Mouse (Mus musculus): ENCODE measurements around the gene Elavl3. TPM values are rescaled to one million over a fixed set of nuclear protein-coding genes. Genes with fewer than 3 reads are reported as not detected.
"Not testable (repeated sequence)": the region's sequence is repeated elsewhere in the genome, so short reads cannot be mapped to it uniquely, and the experiment has no call there.

Gene Elavl3
- not detected in 2 replicates for total RNA-seq (2015; ENCODE audit: low replicate concordance)
- not detected in 2 replicates for total RNA-seq (2017; ENCODE audit: low replicate concordance)

GRCm38 (mm10) chr9:22051958-22052254 is at the start of gene Elavl3:
Gene Elavl3, minus strand, starts transcription at chr9:22052023.
- no peak for ATAC-seq (replicated peaks; ENCODE audit: low FRiP score, poor library complexity, severe bottlenecking)

DNA sequence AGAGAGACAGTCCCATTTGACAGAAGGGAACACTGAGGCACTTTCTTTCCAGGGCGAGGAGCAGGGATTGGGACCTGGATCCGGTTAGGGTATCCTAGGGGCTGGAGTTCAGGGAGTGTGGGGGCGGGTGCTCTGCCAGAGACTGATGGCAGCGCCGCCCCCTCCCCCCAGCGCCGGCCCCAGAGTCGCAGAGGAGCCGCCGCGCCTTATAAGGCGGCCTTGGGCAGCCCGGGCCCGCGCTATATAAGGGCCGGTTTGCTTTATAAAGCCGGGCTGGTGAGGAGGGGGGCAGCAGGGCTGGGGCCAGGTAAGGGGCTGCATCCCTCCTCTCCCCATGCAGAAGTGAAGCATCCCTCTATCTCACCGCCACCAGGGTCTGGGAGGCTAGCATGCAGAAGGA is 48.1 kb upstream of the Elavl3 start:
- no peak for ATAC-seq (replicated peaks; ENCODE audit: low FRiP score, poor library complexity, severe bottlenecking)

DNA sequence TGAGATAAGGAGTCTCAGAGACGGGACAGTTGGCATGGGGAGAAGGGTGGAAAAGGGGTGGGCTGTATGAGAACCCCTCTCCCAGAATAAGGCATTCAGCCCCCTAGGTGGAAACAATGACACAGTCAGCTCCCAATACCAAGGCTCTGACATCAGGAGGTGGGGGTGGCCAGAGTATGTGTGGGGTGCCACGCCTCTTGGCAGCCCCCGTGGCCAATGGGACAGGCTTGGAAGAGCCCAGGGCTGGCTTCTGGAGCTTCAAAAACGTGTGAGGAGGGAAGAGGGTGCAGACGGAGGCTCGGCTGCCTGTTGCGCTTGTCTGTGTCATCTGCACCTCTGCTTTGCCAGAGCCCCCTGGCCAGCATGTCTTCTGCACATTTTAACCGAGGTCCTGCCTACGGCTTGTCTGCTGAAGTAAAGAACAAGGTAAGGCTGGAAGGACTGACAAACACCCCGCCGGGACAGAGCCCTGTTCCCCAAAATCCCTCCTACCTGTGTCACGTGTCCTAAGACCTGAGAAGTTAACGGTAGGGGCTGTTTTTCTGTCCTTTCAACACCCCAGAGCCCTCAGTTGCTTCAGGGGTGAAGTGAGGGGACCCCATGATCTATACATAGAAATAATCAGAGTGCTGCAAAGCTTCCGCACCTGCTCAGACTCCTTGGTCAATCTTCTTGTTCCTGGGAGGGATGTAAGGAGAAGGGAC is 47.3 kb upstream of the Elavl3 start, which contains the start of gene Cnn1:
Gene Cnn1, plus strand, starts transcription at position 224 of the 704 bp plus-strand sequence.
- ATAC-seq (replicated peaks; ENCODE audit: low FRiP score, poor library complexity, severe bottlenecking) = no peak

GRCm38 (mm10) chr9:22095854-22096307 is 44.1 kb upstream of the Elavl3 start:
- peak; percentile 92 for ATAC-seq (replicated peaks; ENCODE audit: low FRiP score, poor library complexity, severe bottlenecking)

GRCm38 (mm10) chr9:22092746-22093145 is 40.9 kb upstream of the Elavl3 start:
- ATAC-seq (replicated peaks; ENCODE audit: low FRiP score, poor library complexity, severe bottlenecking) = no peak

DNA sequence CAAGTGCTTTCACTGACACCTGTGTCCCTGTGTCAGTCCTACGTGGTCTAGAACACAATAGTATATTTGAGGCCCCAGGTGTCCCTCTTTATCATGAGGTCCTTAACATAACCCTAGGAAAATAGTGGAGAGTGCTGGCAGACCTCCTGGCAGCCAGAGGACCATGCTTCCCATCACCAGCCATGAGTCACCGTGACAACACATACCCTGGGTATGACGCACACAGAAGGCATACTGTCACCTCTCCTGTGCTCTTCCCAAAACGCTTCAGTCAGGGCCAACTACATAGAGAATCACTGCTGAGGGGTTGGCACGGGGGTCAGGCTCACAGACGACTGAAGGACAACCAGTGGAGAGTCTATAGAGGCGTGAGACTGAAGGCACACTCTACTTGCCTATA is 38.2 kb upstream of the Elavl3 start:
- no peak for ATAC-seq (replicated peaks; ENCODE audit: low FRiP score, poor library complexity, severe bottlenecking)

- ATAC-seq (replicated peaks; ENCODE audit: low FRiP score, poor library complexity, severe bottlenecking) = no peak
Measured at GRCm38 (mm10) chr9:22089281-22089680, 37.5 kb upstream of the Elavl3 start.

GRCm38 (mm10) chr9:22087034-22087618 is 35.3 kb upstream of the Elavl3 start:
- ATAC-seq (replicated peaks; ENCODE audit: low FRiP score, poor library complexity, severe bottlenecking) = no peak

GRCm38 (mm10) chr9:22086012-22086411 is 34.2 kb upstream of the Elavl3 start:
- no peak for ATAC-seq (replicated peaks; ENCODE audit: low FRiP score, poor library complexity, severe bottlenecking)

- ATAC-seq (replicated peaks; ENCODE audit: low FRiP score, poor library complexity, severe bottlenecking) = peak; percentile 100
Measured at GRCm38 (mm10) chr9:22085022-22085834, 33.4 kb upstream of the Elavl3 start, which contains the start of gene Ecsit. Gene Ecsit, minus strand, starts transcription at chr9:22085438.

GRCm38 (mm10) chr9:22084667-22085021 is 32.8 kb upstream of the Elavl3 start:
- no peak for ATAC-seq (replicated peaks; ENCODE audit: low FRiP score, poor library complexity, severe bottlenecking)

DNA sequence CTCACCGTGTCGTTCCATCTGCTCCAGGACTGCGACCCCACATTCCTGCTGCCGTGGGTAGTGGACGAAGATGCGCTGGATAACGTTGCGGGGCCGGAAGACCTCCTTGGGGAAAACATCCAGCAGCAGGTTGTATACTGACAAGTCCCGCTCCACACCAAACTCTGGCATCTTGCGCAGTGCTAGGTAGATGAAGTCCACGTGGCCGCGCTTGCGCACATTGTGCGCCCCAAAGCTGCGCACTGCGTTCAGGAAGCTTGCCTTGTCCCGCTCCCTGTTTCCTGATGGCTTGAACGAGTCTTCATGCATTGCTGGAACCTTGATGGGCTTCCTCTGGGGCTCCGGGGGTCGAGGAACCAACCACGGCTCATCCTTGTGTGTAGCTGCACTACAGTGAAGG is 24.4 kb upstream of the Elavl3 start:
- ATAC-seq (replicated peaks; ENCODE audit: low FRiP score, poor library complexity, severe bottlenecking) = no peak

- ATAC-seq (replicated peaks; ENCODE audit: low FRiP score, poor library complexity, severe bottlenecking) = not testable (repeated sequence)
Measured at GRCm38 (mm10) chr9:22075778-22076177, 24.0 kb upstream of the Elavl3 start.

DNA sequence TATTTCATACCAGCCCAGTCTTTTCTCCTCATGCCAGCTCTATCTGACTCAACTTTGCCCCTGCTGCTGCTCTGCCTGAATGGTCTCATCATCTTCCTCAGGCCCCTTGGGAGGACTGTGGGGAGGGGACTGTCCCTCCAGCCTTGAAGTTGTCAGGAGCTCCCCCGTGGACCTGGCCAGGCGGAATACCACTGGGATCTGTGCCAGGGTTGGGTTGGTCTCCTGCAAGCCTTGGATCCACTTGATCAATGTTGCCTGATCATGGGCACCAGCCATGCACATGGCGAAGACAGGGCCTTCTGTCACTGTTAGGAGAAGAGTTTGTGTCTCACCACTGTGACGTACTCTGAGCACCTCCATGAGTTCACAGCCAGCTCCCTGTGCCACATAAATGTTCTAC is 20.5 kb upstream of the Elavl3 start:
- no peak for ATAC-seq (replicated peaks; ENCODE audit: low FRiP score, poor library complexity, severe bottlenecking)

- peak; percentile 87 for ATAC-seq (replicated peaks; ENCODE audit: low FRiP score, poor library complexity, severe bottlenecking)
Measured at GRCm38 (mm10) chr9:22070791-22071573, 19.2 kb upstream of the Elavl3 start, which contains the start of the genes Gm49318 and Zfp653. Gene Gm49318, minus strand, starts transcription at chr9:22071259. Gene Zfp653, minus strand, starts transcription at chr9:22071376.

GRCm38 (mm10) chr9:22069881-22070553 is 18.2 kb upstream of the Elavl3 start:
- ATAC-seq (replicated peaks; ENCODE audit: low FRiP score, poor library complexity, severe bottlenecking) = no peak

GRCm38 (mm10) chr9:22067195-22067594 is 15.4 kb upstream of the Elavl3 start:
- no peak for ATAC-seq (replicated peaks; ENCODE audit: low FRiP score, poor library complexity, severe bottlenecking)

DNA sequence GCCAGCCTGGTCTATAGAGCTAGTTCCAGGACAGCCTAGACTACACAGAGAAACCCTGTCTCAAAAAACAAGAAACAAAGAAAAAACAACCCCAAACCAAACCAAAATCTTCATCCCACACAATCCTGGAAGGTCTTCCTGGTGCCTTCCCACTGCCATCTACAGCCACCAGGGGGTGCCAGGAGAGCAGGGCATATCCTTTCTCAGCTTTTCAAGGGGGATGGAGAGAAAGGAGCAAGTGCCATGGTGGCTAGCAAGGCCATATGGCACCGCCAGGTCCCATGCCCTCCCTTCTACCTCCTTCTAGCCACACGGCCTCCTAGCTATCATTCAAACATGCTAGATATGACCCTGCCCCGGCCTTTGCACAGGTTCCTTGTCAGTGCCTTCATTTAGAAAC is 14.6 kb upstream of the Elavl3 start:
- ATAC-seq (replicated peaks; ENCODE audit: low FRiP score, poor library complexity, severe bottlenecking) = 0 out of 2 replicates have a peak, but pooled peaks have one; percentile 26

DNA sequence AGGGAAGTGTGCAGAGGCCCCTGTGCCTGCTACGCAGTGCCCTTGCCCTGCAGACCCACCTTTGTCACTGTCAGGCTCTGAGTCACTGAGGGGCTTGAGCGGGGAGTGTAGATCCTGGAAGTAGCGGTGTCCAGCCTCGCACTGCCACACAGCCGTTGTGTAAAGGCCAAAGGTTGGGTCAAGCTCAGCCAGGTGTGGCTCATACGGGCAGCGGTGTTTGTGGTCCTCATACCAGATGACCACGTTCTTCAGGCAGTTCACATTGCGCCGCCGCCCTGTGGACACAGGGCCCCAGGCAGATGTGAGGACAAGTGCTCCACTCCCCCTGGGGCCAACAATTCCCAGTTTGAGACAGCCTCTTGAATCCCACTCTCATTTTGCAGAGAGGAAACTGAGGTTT is 13.8 kb upstream of the Elavl3 start:
- no peak for ATAC-seq (replicated peaks; ENCODE audit: low FRiP score, poor library complexity, severe bottlenecking)
